Comparison of ENCODE assay signal across 8 mouse cellular contexts in the genomic region with DNA sequence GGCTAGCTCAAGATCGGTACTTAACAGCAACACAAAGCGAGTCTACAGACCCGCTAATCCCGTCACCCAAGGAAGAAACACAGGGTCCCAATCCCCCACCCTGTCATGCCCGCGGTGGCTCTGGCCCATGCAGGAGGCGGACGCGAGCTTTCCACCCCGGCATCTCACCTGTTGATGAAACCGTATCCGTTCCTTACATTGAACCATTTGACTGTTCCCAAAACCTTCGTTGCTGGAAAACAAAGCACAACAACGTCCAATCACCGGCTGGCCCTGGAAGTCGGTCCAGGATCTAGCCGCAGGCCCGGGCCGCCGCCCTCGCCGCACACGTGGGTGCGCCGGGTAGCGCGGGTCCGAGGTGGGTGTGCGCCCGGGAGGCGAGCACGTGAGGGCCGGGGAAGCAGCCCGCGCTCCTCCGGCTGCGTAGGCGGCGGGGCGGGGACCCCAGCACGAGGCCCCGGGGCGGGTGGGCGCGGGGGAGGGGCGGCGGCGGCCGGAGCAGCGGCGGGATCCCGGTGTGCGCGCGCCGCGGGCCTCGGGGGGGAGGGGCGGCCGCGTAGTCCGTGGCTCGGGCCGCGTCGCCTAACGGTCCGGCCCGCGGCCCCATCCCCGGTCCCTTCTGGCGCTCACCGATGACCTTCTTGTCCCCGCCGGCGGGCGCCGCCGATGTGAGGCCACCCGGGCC. TPM values are rescaled to one million over a fixed set of nuclear protein-coding genes. Genes with fewer than 3 reads are reported as not detected.
DNase-seq lines count a peak whose midpoint lies in the region; ATAC-seq and TF ChIP-seq lines count a peak whose summit lies in the region.

No protein-coding gene starts in this region.

- no peak for TF ChIP-seq CTCF in layer of hippocampus, adult 2 months (conservative IDR thresholded peaks at IDR 0.05)

- peaks cover 27% of the 10 kb centered on the region for H3K4me1 ChIP-seq in heart, embryonic 12.5 days (replicated peaks)
- H3K4me1 ChIP-seq in lung, embryonic 15.5 days = peaks cover 20% of the 10 kb centered on the region

- H3K36me3 ChIP-seq in heart, embryonic 12.5 days = peaks cover 17% of the 10 kb centered on the region
- H3K36me3 ChIP-seq in lung, embryonic 15.5 days = peaks cover 8% of the 10 kb centered on the region; the same call in 1 of the 2 replicates

- peak; percentile 44 for DNase-seq in A20 (ENCODE audit: low read depth, low spot score)
- peak; percentile 53 for DNase-seq in NIH3T3 (ENCODE audit: low read depth)
- peak; percentile 44 for DNase-seq in embryo, embryonic 10.5 days (ENCODE audit: low spot score)
- peak in 1 of 2 experiments; percentile 16 for DNase-seq in layer of hippocampus, adult 2 months (ENCODE audit: low spot score in 2 of 2)
- peak; percentile 18 to 33 for DNase-seq in right cerebral cortex, adult 2 months (ENCODE audit: low spot score in 2 of 2)
- DNase-seq in urinary bladder, postnatal 14 days (ENCODE audit: low spot score) = peak; percentile 9

- peak overlapping the region; percentile 89 for H3K4me2 ChIP-seq in heart, embryonic 12.5 days
- peak overlapping the region; percentile 70 for H3K4me2 ChIP-seq in lung, embryonic 15.5 days

- peak; percentile 60 for ATAC-seq in heart, embryonic 12.5 days (ENCODE audit: insufficient number of reproducible peaks, low FRiP score)
- ATAC-seq in lung, embryonic 15.5 days (ENCODE audit: borderline replicate concordance, extremely low read depth, low FRiP score, low TSS enrichment) = peak; percentile 36

- peak overlapping the region; percentile 95 for H3K9ac ChIP-seq in heart, embryonic 12.5 days
- H3K9ac ChIP-seq in lung, embryonic 15.5 days = peak overlapping the region; percentile 85

- peak overlapping the region; percentile 95 for H3K4me3 ChIP-seq in heart, embryonic 12.5 days
- peak overlapping the region; percentile 72 for H3K4me3 ChIP-seq in layer of hippocampus, adult 2 months
- H3K4me3 ChIP-seq in lung, embryonic 15.5 days = peak overlapping the region; percentile 93

- peak overlapping the region; percentile 91 for H3K27ac ChIP-seq in heart, embryonic 12.5 days (ENCODE audit: poor library complexity, severe bottlenecking)
- peak overlapping the region; percentile 85 for H3K27ac ChIP-seq in layer of hippocampus, adult 2 months
- H3K27ac ChIP-seq in lung, embryonic 15.5 days = peak overlapping the region; percentile 87

- H3K27me3 ChIP-seq in heart, embryonic 12.5 days (replicated peaks) = no peaks in the 10 kb centered on the region
- H3K27me3 ChIP-seq in lung, embryonic 15.5 days = no peaks in the 10 kb centered on the region

- no peaks in the 10 kb centered on the region for H3K9me3 ChIP-seq in heart, embryonic 12.5 days (replicated peaks)
- H3K9me3 ChIP-seq in lung, embryonic 15.5 days = no peaks in the 10 kb centered on the region

- under 1% methylated on average over 53 of the region's 80 CpGs for WGBS in heart, embryonic 12.5 days
- 1% methylated on average over 48 of the region's 80 CpGs for WGBS in lung, embryonic 15.5 days

RNA-seq across cellular contexts. Expression of a gene that starts 0.7 kb away (rescaled TPM):
- 851 and 903 TPM in 2 replicates for polyA plus RNA-seq in heart, embryonic 12.5 days (2016; fragmentation: Nextera tagmentation; extraction: Ambion mirVana)
- 100 to 1,000 TPM; 266 to 269 TPM for total RNA-seq in layer of hippocampus, adult 2 months (2021)
- 635 and 678 TPM in 2 replicates for polyA plus RNA-seq in lung, embryonic 15.5 days (2015; fragmentation: Nextera tagmentation; extraction: Ambion mirVana)

RNA-seq across cellular contexts. Expression of a gene that starts 26.6 kb away (rescaled TPM):
- 58.1 and 58.5 TPM in 2 replicates for polyA plus RNA-seq in heart, embryonic 12.5 days (2016; fragmentation: Nextera tagmentation; extraction: Ambion mirVana)
- 10 to 100 TPM; 14.7 to 16.0 TPM for total RNA-seq in layer of hippocampus, adult 2 months (2021)
- 102 and 115 TPM in 2 replicates for polyA plus RNA-seq in lung, embryonic 15.5 days (2015; fragmentation: Nextera tagmentation; extraction: Ambion mirVana)

RNA-seq across cellular contexts. Expression of a gene that starts 38.5 kb away (rescaled TPM):
- polyA plus RNA-seq in heart, embryonic 12.5 days (2016; fragmentation: Nextera tagmentation; extraction: Ambion mirVana) = not detected in 2 replicates
- under 1 TPM; 0.37 to 0.69 TPM for total RNA-seq in layer of hippocampus, adult 2 months (2021)
- polyA plus RNA-seq in lung, embryonic 15.5 days (2015; fragmentation: Nextera tagmentation; extraction: Ambion mirVana) = not detected in 2 replicates
